Mouse (Mus musculus) C2C12 (cell line): ENCODE results near the gene Dnajb12.

Source experiments
- CTCF ChIP-seq: IDR thresholded peaks from one replicate; pipeline ENCODE4 v1.5.1; 2011; ENCODE audit not compliant: control insufficient read depth, insufficient read depth, insufficient read length
- MAX ChIP-seq: IDR thresholded peaks from one replicate; pipeline ENCODE4 v1.6.1; 2011; ENCODE audit warnings: mild to moderate bottlenecking, control low read depth

- TF ChIP-seq CTCF: no peak
- no peak for TF ChIP-seq MAX
Observed at GRCm38 (mm10) chr10:59948363-59949254, 69.3 kb downstream of the Dnajb12 start.
